ENCODE assay signal across 9 mouse cellular contexts in genomic region chr5:128432916-128433315, GRCm38 (mm10). TPM values are rescaled to one million over a fixed set of nuclear protein-coding genes. Genes with fewer than 3 reads are reported as not detected.
DNase-seq lines count a peak whose midpoint lies in the region; TF ChIP-seq lines count a peak whose summit lies in the region.
"Had no signal": no experiment of that assay in that cellular context is flagged by ENCODE, and none has a peak within 500 bp of the region (broad histone marks: within the 10 kb centered on the region; RNA-seq: fewer than 3 reads in every experiment).

TSS of gene Tmem132d (minus strand) at chr5:128433077.

- TF ChIP-seq CTCF in layer of hippocampus, adult 2 months (conservative IDR thresholded peaks at IDR 0.05) = no peak

- WGBS in heart, embryonic 10.5 days = 2% methylated on average over 38 of the region's 40 CpGs
- WGBS in forebrain, embryonic 10.5 days = under 1% methylated on average over 28 of the region's 40 CpGs

- no peak for DNase-seq in heart, embryonic 10.5 days (ENCODE audit: low spot score)
- no peak for DNase-seq in heart, postnatal 14 days
- DNase-seq in forebrain, embryonic 10.5 days (ENCODE audit: extremely low spot score, low spot score) = no peak
- peak; percentile 66 to 71 for DNase-seq in layer of hippocampus, adult 2 months (ENCODE audit: low spot score in 2 of 2)
- DNase-seq in lung, postnatal 14 days = peak; percentile 11
- DNase-seq in right cerebral cortex, postnatal 4 days = peak; percentile 60
- no peak for DNase-seq in thymus, postnatal 0 days (ENCODE audit: low spot score)
- DNase-seq in urinary bladder, postnatal 36 days (ENCODE audit: low spot score in 2 of 2) = no peak

- no peak within 1 kb of the TSS for H3K27ac ChIP-seq in heart, embryonic 10.5 days
- peak within 1 kb of the TSS; percentile 62; the same call in 1 of the 2 replicates for H3K27ac ChIP-seq in forebrain, embryonic 10.5 days
- peak within 1 kb of the TSS; percentile 23; the same call in 1 of the 2 replicates for H3K27ac ChIP-seq in layer of hippocampus, adult 2 months

- intact Hi-C loops in heart, postnatal 14 days (cut with DNase I) = no loop called here

- peaks cover 78% of the 10 kb centered on the region for H3K27me3 ChIP-seq in heart, embryonic 10.5 days (ENCODE audit: insufficient read depth, poor library complexity, severe bottlenecking)
- peaks cover 89% of the 10 kb centered on the region for H3K27me3 ChIP-seq in forebrain, embryonic 10.5 days (ENCODE audit: poor library complexity, severe bottlenecking)

- H3K36me3 ChIP-seq in heart, embryonic 10.5 days = no peaks in the 10 kb centered on the region
- no peaks in the 10 kb centered on the region for H3K36me3 ChIP-seq in forebrain, embryonic 10.5 days (replicated peaks)

- H3K4me3 ChIP-seq in heart, embryonic 10.5 days = peak within 1 kb of the TSS; percentile 54
- H3K4me3 ChIP-seq in forebrain, embryonic 10.5 days = peak within 1 kb of the TSS; percentile 63
- H3K4me3 ChIP-seq in layer of hippocampus, adult 2 months = peak within 1 kb of the TSS; percentile 58

- no peaks in the 10 kb centered on the region for H3K9me3 ChIP-seq in heart, embryonic 10.5 days
- no peaks in the 10 kb centered on the region for H3K9me3 ChIP-seq in forebrain, embryonic 10.5 days

- H3K4me1 ChIP-seq in heart, embryonic 10.5 days = peaks cover 8% of the 10 kb centered on the region
- peaks cover 26% of the 10 kb centered on the region for H3K4me1 ChIP-seq in forebrain, embryonic 10.5 days

RNA-seq across cellular contexts. Expression of gene Tmem132d, which starts in this region (rescaled TPM):
- polyA plus RNA-seq in heart, embryonic 10.5 days (2016; fragmentation: Nextera tagmentation; extraction: Ambion mirVana) = 0.29 TPM in 1 of 2 replicates, not detected in the other
- total RNA-seq in heart, postnatal 14 days (2021) = under 1 TPM; 0.14 to 0.22 TPM
- 0.52 and 0.73 TPM in 2 replicates for polyA plus RNA-seq in forebrain, embryonic 10.5 days (2016; fragmentation: Nextera tagmentation; extraction: Ambion mirVana)
- 10 to 100 TPM; 16.8 to 17.9 TPM for total RNA-seq in layer of hippocampus, adult 2 months (2021)
- polyA plus RNA-seq in thymus, postnatal 0 days (2015; fragmentation: Nextera tagmentation; extraction: Ambion mirVana) = 0.07 and 0.80 TPM in 2 replicates
- total RNA-seq: common myeloid progenitor, adult 5-6 weeks had no signal

Comparison
In these comparisons a context has a peak if more than half of its experiments do, and no peak if none do; other contexts are left out.
1. RNA of gene Tmem132d (total RNA-seq): 16.8 to 17.9 TPM in layer of hippocampus, adult 2 months; 0.14 to 0.22 TPM in heart, postnatal 14 days; every median in the first group is over 10 times any median in the second.
2. DNase-seq: peak in layer of hippocampus, adult 2 months (2 of 2), lung, postnatal 14 days (single experiment) and right cerebral cortex, postnatal 4 days (single experiment); none in heart, embryonic 10.5 days (single experiment), heart, postnatal 14 days (0 of 2), forebrain, embryonic 10.5 days (single experiment), thymus, postnatal 0 days (single experiment) and urinary bladder, postnatal 36 days (0 of 2).
3. Peak in every context shown above with its lines, with median percentiles within 50 percentile points of each other: H3K4me3 ChIP-seq.